Mouse (Mus musculus) bone marrow macrophage, adult 2 months (primary cell): ENCODE measurements around the gene Olfr649. TPM values are rescaled to one million over a fixed set of nuclear protein-coding genes. Genes with fewer than 3 reads are reported as not detected.

ENCODE experiments used
- H3K27ac ChIP-seq: 2 replicates; pipeline ENCODE4 v1.5.1; 2012; ENCODE audit warnings: low read depth, low read length; ENCODE audit not compliant: insufficient read depth
- H3K4me1 ChIP-seq: 2 replicates; pipeline ENCODE4 v1.6.1; 2012; ENCODE audit warnings: low read length; ENCODE audit not compliant: control insufficient read depth, insufficient read depth
- H3K4me3 ChIP-seq: 2 replicates; pipeline ENCODE4 v1.5.1; 2012; ENCODE audit warnings: mild to moderate bottlenecking, low read length, moderate library complexity; ENCODE audit not compliant: insufficient read depth
- CTCF ChIP-seq: IDR thresholded peaks from 2 replicates; pipeline ENCODE4 v1.5.1; 2012; ENCODE audit warnings: low read depth, mild to moderate bottlenecking, low read length, moderate library complexity
- POLR2A ChIP-seq: IDR thresholded peaks from 2 replicates; pipeline ENCODE4 v1.6.1; 2012; ENCODE audit warnings: mild to moderate bottlenecking, low read depth, low read length, borderline replicate concordance
- polyA plus RNA-seq: library from polyadenylated mRNA; stranded (reverse); fragments of >200 nt; gene quantifications from 2 replicates; pipeline ENCODE4 v1.2.4, GENCODE M21; 2012; ENCODE audit not compliant: missing spikeins, insufficient read depth, insufficient read length

Gene Olfr649
- not detected in 2 replicates for polyA plus RNA-seq

GRCm38 (mm10) chr7:104195885-104196284, at the start of gene Olfr649:
TSS of gene Olfr649 (minus strand) at chr7:104195985.
- TF ChIP-seq CTCF, result no peak
- TF ChIP-seq POLR2A, result no peak
- Histone ChIP-seq H3K27ac (no peak within 1 kb of the TSS), H3K4me1 (no peaks in the 10 kb centered on the region)

DNA sequence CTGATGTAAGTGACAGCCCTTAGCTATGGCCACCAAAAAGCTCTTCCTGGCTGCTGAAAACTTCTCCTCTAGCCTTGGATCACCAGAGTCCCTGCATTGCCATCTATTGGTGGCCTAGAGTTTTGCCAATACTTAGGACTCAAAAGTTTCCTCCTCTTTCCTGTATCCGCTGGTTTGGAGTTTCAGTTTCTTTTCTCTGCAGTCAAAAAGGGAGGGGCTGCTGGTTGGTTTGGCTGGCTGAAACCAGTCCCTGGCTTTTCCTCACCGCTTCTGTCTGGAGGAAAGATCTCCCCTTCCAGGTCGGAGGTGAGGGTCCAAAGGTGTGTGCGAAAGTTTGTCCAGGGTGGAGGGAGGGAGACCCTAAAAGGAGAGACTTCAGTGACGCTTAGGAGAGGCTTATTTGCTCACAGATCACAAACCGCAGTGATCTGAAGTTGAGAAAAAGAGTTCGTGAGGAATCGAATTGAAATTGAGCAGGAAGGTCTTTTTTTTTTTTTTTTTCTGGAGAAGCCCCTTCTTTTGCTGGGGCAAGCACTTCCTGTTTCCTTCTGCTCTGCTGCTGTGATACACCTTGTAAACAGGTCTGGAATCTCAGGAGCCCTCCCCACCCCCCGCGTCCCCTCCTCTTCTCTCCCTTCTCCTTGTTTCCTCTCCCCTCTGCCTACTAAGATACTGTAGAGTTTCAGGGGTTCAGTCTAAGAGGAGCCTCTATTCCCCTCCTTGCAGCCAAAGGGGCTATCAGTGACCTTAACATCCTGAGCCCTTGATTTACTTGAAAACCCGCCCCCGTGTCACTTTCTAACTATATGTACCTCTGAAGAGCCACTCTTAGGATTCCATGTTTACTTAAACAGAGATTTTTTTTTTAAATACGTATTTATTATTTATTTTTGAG, 48.7 kb upstream of the Olfr649 start, which contains the start of gene Trim34a:
Gene Trim34a, plus strand, starts transcription at position 171 of the 895 bp plus-strand sequence.
- peak within 1 kb of the TSS; percentile 29 for H3K27ac ChIP-seq
- TF ChIP-seq CTCF (no peak), POLR2A (no peak)
- peak within 1 kb of the TSS; percentile 82 for H3K4me3 ChIP-seq
- 0 out of 2 replicates have a peak, but pooled peaks cover 2% of the 10 kb centered on the region for H3K4me1 ChIP-seq

More at GRCm38 (mm10) chr7:104195885-104196284, at the start of gene Olfr649:
- H3K4me3 ChIP-seq, result no peak within 1 kb of the TSS

DNA sequence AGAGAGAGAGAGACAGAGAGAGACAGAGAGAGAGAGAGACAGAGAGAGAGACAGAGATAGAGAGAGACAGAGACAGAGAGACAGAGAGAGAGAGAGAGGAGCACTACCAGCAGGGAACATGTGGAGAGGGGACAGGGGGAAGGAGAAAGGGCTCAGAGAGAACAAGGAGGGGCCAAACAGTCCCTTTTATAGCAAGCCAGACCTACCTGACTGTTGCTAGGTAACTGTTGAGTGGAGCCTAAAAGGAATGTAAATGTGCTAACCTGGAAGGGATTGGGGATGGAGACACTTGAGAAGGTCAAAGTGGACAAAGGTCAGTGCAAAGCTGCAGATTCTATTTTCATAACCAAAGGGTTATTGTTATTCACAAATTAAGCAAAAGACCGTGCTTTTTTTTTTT, 47.8 kb upstream of the Olfr649 start:
- Histone ChIP-seq H3K4me1 (0 out of 2 replicates have a peak, but pooled peaks cover 2% of the 10 kb centered on the region), H3K4me3 (no peak overlapping the region), H3K27ac (no peak overlapping the region)
- no peak for TF ChIP-seq POLR2A
- no peak for TF ChIP-seq CTCF

DNA sequence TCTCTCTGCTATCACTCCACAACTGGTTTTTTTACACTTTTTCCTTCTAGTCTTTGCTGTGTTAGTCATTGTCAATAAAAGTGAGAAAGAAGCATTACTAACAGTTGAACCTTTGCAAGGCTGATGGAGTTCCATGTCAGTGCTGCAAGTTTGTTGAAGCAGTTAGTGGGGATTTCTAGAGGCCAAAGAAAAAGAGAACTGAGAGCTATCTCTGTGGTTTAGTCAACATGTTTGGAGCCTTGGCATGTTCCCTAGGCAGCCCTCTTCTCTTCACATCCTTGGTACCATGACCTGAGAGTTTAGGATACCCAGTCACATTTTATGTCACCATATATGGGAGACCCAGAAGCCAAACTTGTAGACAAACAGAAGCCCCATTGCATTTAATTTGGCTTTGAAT, 45.1 kb upstream of the Olfr649 start:
- Histone ChIP-seq H3K4me3 (no peak overlapping the region), H3K27ac (no peak overlapping the region), H3K4me1 (0 out of 2 replicates have a peak, but pooled peaks cover 2% of the 10 kb centered on the region)
- TF ChIP-seq CTCF (no peak), POLR2A (no peak)

DNA sequence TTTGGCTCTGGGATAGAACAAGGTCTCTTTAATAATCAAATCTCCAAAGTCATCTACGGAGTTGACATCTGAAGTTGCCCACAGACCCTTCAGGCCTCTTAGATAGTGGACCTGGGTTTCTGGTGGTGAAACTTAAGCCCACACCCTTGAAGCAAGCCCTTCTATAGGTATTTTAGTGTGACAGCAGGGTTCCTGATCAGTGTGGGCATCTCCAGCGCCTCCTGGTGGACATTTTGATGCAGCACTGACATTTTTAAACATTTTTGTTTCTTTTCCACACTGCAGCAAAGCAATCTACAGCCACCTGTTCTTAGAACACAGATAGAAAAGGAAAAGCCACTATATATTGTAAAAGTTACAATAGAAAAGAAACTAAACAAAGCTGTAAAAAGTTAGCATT, 35.4 kb upstream of the Olfr649 start:
- Histone ChIP-seq H3K4me3 (no peak overlapping the region), H3K27ac (no peak overlapping the region), H3K4me1 (no peaks in the 10 kb centered on the region)
- TF ChIP-seq CTCF (peak; percentile 67), POLR2A (no peak)

- Histone ChIP-seq H3K4me1 (no peaks in the 10 kb centered on the region), H3K4me3 (peak within 1 kb of the TSS; percentile 20; the same call in 1 of the 2 replicates), H3K27ac (no peak within 1 kb of the TSS)
- TF ChIP-seq POLR2A, result no peak
- TF ChIP-seq CTCF, result no peak
These were observed 23.1 kb upstream of the Olfr649 start, which contains the start of gene Trim6 for GRCm38 (mm10) chr7:104218701-104219569. TSS of gene Trim6 (plus strand) at chr7:104218793.

DNA sequence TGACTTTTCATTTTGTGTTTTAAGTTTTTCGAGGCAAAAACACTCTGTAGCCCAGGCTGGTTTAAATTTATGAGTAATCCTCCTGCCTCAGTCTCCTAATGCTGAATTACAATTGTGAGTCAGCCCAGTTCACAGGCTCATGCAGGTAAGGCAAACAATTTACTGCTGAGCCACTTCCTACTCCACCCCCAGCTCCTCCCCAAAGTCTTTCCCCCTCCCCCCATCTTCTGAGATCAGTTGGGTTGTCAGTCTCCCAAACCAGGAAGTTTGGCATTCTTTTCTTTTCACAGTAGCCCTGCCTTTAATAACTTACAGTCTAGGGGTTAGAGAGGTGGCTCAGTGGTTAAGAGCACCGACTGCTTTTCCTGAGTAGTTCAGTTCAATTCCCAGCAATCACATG, 22.1 kb upstream of the Olfr649 start:
- H3K27ac ChIP-seq, result no peak overlapping the region
- no peak for TF ChIP-seq POLR2A
- TF ChIP-seq CTCF, result no peak
- no peak overlapping the region for H3K4me3 ChIP-seq
- H3K4me1 ChIP-seq, result no peaks in the 10 kb centered on the region

GRCm38 (mm10) chr7:104216011-104216535, 20.3 kb upstream of the Olfr649 start:
- H3K27ac ChIP-seq, result no peak overlapping the region
- H3K4me3 ChIP-seq, result no peak overlapping the region
- no peaks in the 10 kb centered on the region for H3K4me1 ChIP-seq
- no peak for TF ChIP-seq POLR2A
- TF ChIP-seq CTCF, result no peak

DNA sequence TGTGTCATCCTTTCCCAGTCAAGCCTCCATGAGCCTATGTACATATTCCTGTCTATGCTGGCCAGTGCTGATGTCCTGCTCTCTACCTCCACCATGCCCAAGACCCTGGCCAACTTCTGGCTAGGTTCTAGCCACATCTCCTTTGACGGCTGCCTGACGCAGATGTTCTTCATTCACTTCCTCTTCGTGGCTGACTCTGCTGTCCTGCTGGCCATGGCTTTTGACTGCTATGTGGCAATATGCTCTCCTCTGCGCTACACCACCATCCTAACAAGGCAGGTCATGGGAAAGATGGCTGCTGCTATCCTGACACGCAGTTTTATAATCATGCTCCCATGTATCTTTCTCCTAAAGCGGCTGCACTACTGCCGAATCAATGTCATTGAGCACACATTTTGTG, 10.4 kb upstream of the Olfr649 start:
- H3K27ac ChIP-seq, result no peak overlapping the region
- no peak for TF ChIP-seq POLR2A
- no peak for TF ChIP-seq CTCF
- H3K4me3 ChIP-seq, result no peak overlapping the region
- H3K4me1 ChIP-seq, result no peaks in the 10 kb centered on the region
